Mouse (Mus musculus) thymus, adult 2 months (tissue): ENCODE measurements around the gene Dydc1. TPM values are rescaled to one million over a fixed set of nuclear protein-coding genes. Genes with fewer than 3 reads are reported as not detected.

Source experiments
- DNase-seq: peaks from one replicate; pipeline ENCODE4 v3.0.0; 2021
- H3K27ac ChIP-seq: fragments of 200-500 bp; 2 replicates; pipeline ENCODE4 v1.5.1; 2012; ENCODE audit warnings: low read length, control low read depth; ENCODE audit not compliant: control insufficient read depth, insufficient read depth
- H3K27me3 ChIP-seq: fragments of 200-500 bp; 2 replicates; pipeline ENCODE4 v1.6.1; 2012; ENCODE audit warnings: mild to moderate bottlenecking, low read length, moderate library complexity, mixed read lengths; ENCODE audit not compliant: control insufficient read depth, insufficient read depth
- H3K36me3 ChIP-seq: fragments of 200-500 bp; 2 replicates; pipeline ENCODE4 v1.6.1; 2012; ENCODE audit warnings: mild to moderate bottlenecking, low read length, moderate library complexity; ENCODE audit not compliant: control insufficient read depth, insufficient read depth
- H3K4me1 ChIP-seq: fragments of 200-500 bp; replicated peaks from 2 replicates; pipeline ENCODE4 v1.6.1; 2012; ENCODE audit warnings: low read length; ENCODE audit not compliant: control insufficient read depth, insufficient read depth
- H3K4me3 ChIP-seq: fragments of 200-500 bp; 2 replicates; pipeline ENCODE4 v1.5.1; 2012; ENCODE audit warnings: mild to moderate bottlenecking, low read length, control low read depth, moderate library complexity; ENCODE audit not compliant: control insufficient read depth, insufficient read depth
- CTCF ChIP-seq: fragments of 200-500 bp; IDR thresholded peaks from 2 replicates; pipeline ENCODE4 v1.5.1; 2012; ENCODE audit warnings: mild to moderate bottlenecking, control low read depth, low read length, moderate library complexity, borderline replicate concordance; ENCODE audit not compliant: control insufficient read depth, poor library complexity, insufficient read depth; ENCODE audit errors: extremely low read depth
- POLR2A ChIP-seq: fragments of 200-500 bp; IDR thresholded peaks from 2 replicates; pipeline ENCODE4 v1.6.1; 2012; ENCODE audit warnings: mild to moderate bottlenecking, low read length, control low read depth, moderate library complexity; ENCODE audit not compliant: control insufficient read depth, poor library complexity, insufficient read depth; ENCODE audit errors: extremely low read depth
- whole genome bisulfite sequencing: fragments of 180-500 bp; shearing (Covaris S2); methylation state at CpG from one replicate; pipeline ENCODE4 v1.1.7; 2018; 5-methylcytosine and 5-hydroxymethylcytosine counted together
- polyA plus RNA-seq: library from polyadenylated mRNA; depleted of rRNA; stranded (reverse); fragments of >200 nt; gene quantifications from 2 replicates; pipeline ENCODE4 v1.2.3, GENCODE M21; 2012

Dydc1 gene
- polyA plus RNA-seq, 1 experiment, result 0.09 TPM

DNA sequence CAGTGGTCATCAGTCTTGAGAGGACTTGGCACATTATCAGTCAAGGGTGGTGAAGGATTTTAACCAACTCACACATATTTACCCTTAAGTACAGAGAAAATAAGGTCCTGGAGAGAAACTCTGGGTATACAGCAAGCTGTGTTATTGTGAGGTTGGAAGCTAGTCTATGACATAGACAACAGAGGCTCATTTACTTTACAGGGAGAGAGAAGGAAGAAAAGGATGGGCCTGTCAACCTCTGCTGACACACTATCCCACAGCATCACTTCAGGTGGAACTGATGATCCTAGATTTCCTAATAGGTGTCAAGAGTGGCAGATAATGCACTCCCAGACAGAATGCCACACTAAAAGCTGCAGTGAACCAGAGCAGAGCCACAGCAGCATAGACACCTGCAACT is 3.6 kb upstream of the Dydc1 start, which contains the start of gene Dydc2:
Gene Dydc2, minus strand, starts transcription at position 101 of the 400 bp plus-strand sequence.
- no peak for TF ChIP-seq CTCF
- no peak for TF ChIP-seq POLR2A
- Histone ChIP-seq H3K4me3 (no peak within 1 kb of the TSS), H3K36me3 (no peaks in the 10 kb centered on the region), H3K27ac (no peak within 1 kb of the TSS), H3K4me1 (no peaks in the 10 kb centered on the region), H3K27me3 (no peaks in the 10 kb centered on the region)
- DNase-seq, result no peak

GRCm38 (mm10) chr14:41070343-41070742 is 2.4 kb upstream of the Dydc1 start:
- no peak for DNase-seq
- no peaks in the 10 kb centered on the region for H3K4me1 ChIP-seq
- H3K27me3 ChIP-seq, result no peaks in the 10 kb centered on the region
- no peak overlapping the region for H3K4me3 ChIP-seq
- no peak overlapping the region for H3K27ac ChIP-seq
- WGBS, result 90% methylated on average over 3 of the region's 3 CpGs
- H3K36me3 ChIP-seq, result no peaks in the 10 kb centered on the region
- no peak for TF ChIP-seq CTCF

DNA sequence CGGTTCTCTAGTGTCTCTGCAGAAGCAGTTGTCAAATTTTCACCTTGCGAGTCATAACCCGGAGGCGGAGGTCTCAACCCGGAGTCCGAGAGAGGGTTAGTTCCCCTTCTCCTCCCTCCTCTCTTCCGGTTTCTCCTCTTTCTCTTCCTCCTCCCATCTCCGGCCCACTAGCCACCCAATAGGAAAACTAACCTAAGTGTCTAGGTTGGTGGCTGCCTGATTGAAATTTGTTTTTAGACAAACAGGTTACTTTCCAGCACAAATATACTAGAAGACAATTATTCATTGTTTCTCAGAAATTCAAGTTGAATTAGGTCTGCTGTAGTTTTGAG is 199 bp downstream of the Dydc1 start:
- no peak overlapping the region for H3K27ac ChIP-seq
- TF ChIP-seq CTCF (no peak), POLR2A (no peak)
- WGBS, result 7% methylated on average over 8 of the region's 8 CpGs
- no peak for DNase-seq
- H3K4me1 ChIP-seq, result no peaks in the 10 kb centered on the region
- no peaks in the 10 kb centered on the region for H3K36me3 ChIP-seq
- H3K27me3 ChIP-seq, result no peaks in the 10 kb centered on the region
- H3K4me3 ChIP-seq, result no peak overlapping the region

GRCm38 (mm10) chr14:41082408-41082807 is 9.7 kb downstream of the Dydc1 start:
- H3K4me1 ChIP-seq, result no peaks in the 10 kb centered on the region
- WGBS, result 85% methylated on average over 2 of the region's 2 CpGs
- no peak for DNase-seq
- H3K36me3 ChIP-seq, result no peaks in the 10 kb centered on the region
- H3K27me3 ChIP-seq, result no peaks in the 10 kb centered on the region
- no peak overlapping the region for H3K4me3 ChIP-seq
- TF ChIP-seq POLR2A, result no peak
- TF ChIP-seq CTCF, result no peak
- no peak overlapping the region for H3K27ac ChIP-seq

- no peaks in the 10 kb centered on the region for H3K36me3 ChIP-seq
- H3K4me3 ChIP-seq, result no peak overlapping the region
- TF ChIP-seq POLR2A (no peak), CTCF (no peak)
- no peaks in the 10 kb centered on the region for H3K27me3 ChIP-seq
- H3K27ac ChIP-seq, result no peak overlapping the region
- peak; percentile 31 for DNase-seq
- WGBS, result 91% methylated on average over 1 of the region's 1 CpGs
- no peaks in the 10 kb centered on the region for H3K4me1 ChIP-seq
Measured at GRCm38 (mm10) chr14:41087509-41087908, 14.8 kb downstream of the Dydc1 start.

- WGBS, result 54% methylated on average over 8 of the region's 8 CpGs
- no peaks in the 10 kb centered on the region for H3K36me3 ChIP-seq
- no peak overlapping the region for H3K4me3 ChIP-seq
- H3K27me3 ChIP-seq, result no peaks in the 10 kb centered on the region
- H3K27ac ChIP-seq, result no peak overlapping the region
- DNase-seq, result peak; percentile 30
- no peak for TF ChIP-seq CTCF
- TF ChIP-seq POLR2A, result no peak
- H3K4me1 ChIP-seq, result no peaks in the 10 kb centered on the region
Measured at GRCm38 (mm10) chr14:41090777-41091176, 18.1 kb downstream of the Dydc1 start.

GRCm38 (mm10) chr14:41094114-41094513 is 21.4 kb downstream of the Dydc1 start:
- no peaks in the 10 kb centered on the region for H3K27me3 ChIP-seq
- no peak overlapping the region for H3K4me3 ChIP-seq
- no peak overlapping the region for H3K27ac ChIP-seq
- no peaks in the 10 kb centered on the region for H3K36me3 ChIP-seq
- WGBS, result 60% methylated on average over 1 of the region's 1 CpGs
- TF ChIP-seq CTCF (no peak), POLR2A (no peak)
- DNase-seq, result no peak
- H3K4me1 ChIP-seq, result no peaks in the 10 kb centered on the region
